12 mouse cellular contexts compared by ENCODE assay signal in genomic region chr4:138553116-138553515, GRCm38 (mm10).
"Had no signal": no experiment of that assay in that cellular context is flagged by ENCODE, and none has a peak within 500 bp of the region (broad histone marks: within the 10 kb centered on the region; RNA-seq: fewer than 3 reads in every experiment).

No protein-coding gene starts in this region.

- ATAC-seq: liver, embryonic 12.5 days had no signal

- H3K9ac ChIP-seq: limb, embryonic 15.5 days; liver, embryonic 12.5 days; lung, embryonic 14.5 days; midbrain, embryonic 12.5 days; neural tube, embryonic 15.5 days had no signal

- H3K4me1 ChIP-seq: liver, embryonic 12.5 days had no signal

- H3K4me3 ChIP-seq: limb, embryonic 15.5 days; liver, embryonic 12.5 days; midbrain, embryonic 12.5 days; myocyte; neural tube, embryonic 15.5 days had no signal

- H3K36me3 ChIP-seq: limb, embryonic 15.5 days; liver, embryonic 12.5 days; midbrain, embryonic 12.5 days; neural tube, embryonic 15.5 days had no signal

- DNase-seq: kidney, adult 11 months; kidney, adult 9 months; lung, embryonic 14.5 days; lung, postnatal 10 days; right cerebral cortex, postnatal 14 days; thymus, postnatal 4 days had no signal

- H3K27ac ChIP-seq: kidney, postnatal 0 days; limb, embryonic 15.5 days; liver, embryonic 12.5 days; midbrain, embryonic 12.5 days; neural tube, embryonic 15.5 days had no signal

- H3K9me3 ChIP-seq: limb, embryonic 15.5 days; liver, embryonic 12.5 days; midbrain, embryonic 12.5 days; neural tube, embryonic 15.5 days had no signal

- H3K4me2 ChIP-seq: limb, embryonic 15.5 days; liver, embryonic 12.5 days; lung, embryonic 14.5 days; midbrain, embryonic 12.5 days; neural tube, embryonic 15.5 days had no signal
